Mouse (Mus musculus) forebrain, embryonic 11.5 days (tissue): ENCODE data around the gene Cdc25a. TPM values are rescaled to one million over a fixed set of nuclear protein-coding genes. Genes with fewer than 3 reads are reported as not detected.

Experiments
- ATAC-seq: fragments of 200-750 bp; cut with Nextera tagmentation; replicated peaks from 2 replicates; pipeline ENCODE4 v1.8.0; 2017; ENCODE audit warnings: moderate TSS enrichment; ENCODE audit not compliant: low FRiP score
- DNase-seq: peaks from one replicate; pipeline ENCODE4 v3.0.0-alpha.2; 2017; ENCODE audit warnings: low spot score
- H3K27ac ChIP-seq: fragments of 300-500 bp; sonication (generic); 2 replicates; pipeline ENCODE4 v1.5.1; 2014; ENCODE audit warnings: low read depth, low read length
- H3K27me3 ChIP-seq: fragments of 300-500 bp; sonication (generic); 2 replicates; pipeline ENCODE4 v1.6.1; 2014; ENCODE audit warnings: mild to moderate bottlenecking, low read length, mixed read lengths; ENCODE audit not compliant: control insufficient read depth, insufficient read depth
- H3K36me3 ChIP-seq: fragments of 300-500 bp; sonication (generic); 2 replicates; pipeline ENCODE4 v1.6.1; 2014; ENCODE audit warnings: mild to moderate bottlenecking, low read length, moderate library complexity, mixed read lengths; ENCODE audit not compliant: control insufficient read depth, insufficient read depth
- H3K4me1 ChIP-seq: fragments of 300-500 bp; sonication (generic); replicated peaks from 2 replicates; pipeline ENCODE4 v1.6.1; 2014; ENCODE audit warnings: low read length, mixed read lengths; ENCODE audit not compliant: control insufficient read depth, insufficient read depth
- H3K4me2 ChIP-seq: fragments of 300-500 bp; sonication (generic); 2 replicates; pipeline ENCODE4 v1.6.1; 2014; ENCODE audit warnings: low read depth, mild to moderate bottlenecking, low read length, moderate library complexity, mixed read lengths; ENCODE audit not compliant: severe bottlenecking
- H3K4me3 ChIP-seq: fragments of 300-500 bp; sonication (generic); 2 replicates; pipeline ENCODE4 v1.5.1; 2014; ENCODE audit warnings: low read depth, low read length
- H3K9ac ChIP-seq: fragments of 300-500 bp; sonication (generic); 2 replicates; pipeline ENCODE4 v1.6.1; 2014; ENCODE audit warnings: low read length
- H3K9me3 ChIP-seq: fragments of 300-500 bp; sonication (generic); 2 replicates; pipeline ENCODE4 v1.6.1; 2016; ENCODE audit warnings: low read length, mixed read lengths; ENCODE audit not compliant: control insufficient read depth
- WGBS: fragments of 180-500 bp; shearing (Covaris S2); extraction: QIAGEN DNeasy Blood & Tissue Kit; methylation state at CpG from one replicate; pipeline ENCODE4 v1.1.7; 2014; 5-methylcytosine and 5-hydroxymethylcytosine counted together
- polyA plus RNA-seq: library from polyadenylated mRNA; unstranded; fragments of >200 nt; fragmentation: Nextera tagmentation; extraction: Ambion mirVana; gene quantifications from 2 replicates; pipeline ENCODE4 v1.2.1, GENCODE M21; 2014

Cdc25a gene
- polyA plus RNA-seq, 1 experiment from 2014 or later: 42.3 TPM

DNA sequence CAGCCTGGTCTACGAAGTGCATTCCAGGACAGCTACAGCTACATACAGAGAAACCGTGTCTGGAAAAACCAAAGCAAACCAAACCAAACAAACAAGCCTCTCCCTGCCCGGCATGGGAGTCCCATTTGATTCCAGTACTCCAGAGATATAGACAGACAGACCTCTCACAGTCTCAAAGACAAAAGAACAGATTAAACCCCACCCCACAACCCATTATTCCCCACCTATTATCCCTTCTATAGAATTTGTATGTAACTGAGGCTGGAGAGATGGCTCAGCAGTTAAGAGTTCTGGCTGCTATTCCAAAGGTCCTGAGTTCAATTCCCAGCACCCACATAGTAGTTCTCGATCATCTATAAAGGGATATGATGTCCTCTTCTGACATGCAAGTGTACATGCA, 34.5 kb downstream of the Cdc25a start:
- no peaks in the 10 kb centered on the region for H3K36me3 ChIP-seq
- H3K4me1 ChIP-seq: no peaks in the 10 kb centered on the region
- no peak for ATAC-seq
- DNase-seq: no peak
- WGBS: 89% methylated on average over 4 of the region's 4 CpGs
- H3K9me3 ChIP-seq: no peaks in the 10 kb centered on the region
- no peak overlapping the region for H3K9ac ChIP-seq
- no peak overlapping the region for H3K27ac ChIP-seq
- no peak overlapping the region for H3K4me3 ChIP-seq
- no peak overlapping the region for H3K4me2 ChIP-seq
- no peaks in the 10 kb centered on the region for H3K27me3 ChIP-seq

GRCm38 (mm10) chr9:109911779-109912178, 36.4 kb downstream of the Cdc25a start:
- no peaks in the 10 kb centered on the region for H3K4me1 ChIP-seq
- 86% methylated on average over 7 of the region's 7 CpGs for WGBS
- no peak overlapping the region for H3K27ac ChIP-seq
- no peaks in the 10 kb centered on the region for H3K36me3 ChIP-seq
- H3K4me2 ChIP-seq: no peak overlapping the region
- no peaks in the 10 kb centered on the region for H3K9me3 ChIP-seq
- no peak overlapping the region for H3K4me3 ChIP-seq
- DNase-seq: no peak
- no peaks in the 10 kb centered on the region for H3K27me3 ChIP-seq
- no peak overlapping the region for H3K9ac ChIP-seq
- no peak for ATAC-seq

DNA sequence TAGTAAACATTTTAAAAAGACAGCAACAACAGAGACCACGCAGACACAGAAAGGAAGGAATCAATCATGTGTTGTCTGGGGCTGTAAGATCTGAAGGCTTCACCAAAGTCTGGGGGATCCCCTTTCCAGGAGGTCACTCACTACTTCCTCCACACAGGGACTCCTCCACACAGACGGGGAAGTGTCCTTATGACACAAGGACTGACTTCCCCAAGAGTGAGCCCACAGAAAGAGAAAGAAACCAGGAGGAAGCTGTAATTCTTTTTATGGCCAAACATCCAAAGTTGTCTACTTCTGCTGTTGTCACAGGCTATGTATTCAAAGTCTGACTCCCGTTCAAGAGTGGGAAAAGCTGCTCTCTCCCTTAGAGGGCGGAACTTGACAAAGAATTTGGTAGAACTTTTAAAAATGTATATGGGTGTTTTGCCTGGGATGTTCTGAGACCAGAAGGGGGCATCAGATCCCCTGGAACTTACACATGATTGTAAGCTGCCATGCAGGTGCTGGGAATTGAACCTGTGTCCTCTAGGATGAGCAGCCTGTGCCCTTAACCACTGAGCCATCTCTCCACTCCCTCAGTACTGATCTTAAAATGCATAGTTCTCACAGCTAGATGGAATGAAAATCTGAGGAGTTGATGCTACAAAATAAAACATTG, 39.0 kb downstream of the Cdc25a start:
- DNase-seq (no peak), ATAC-seq (no peak)
- H3K9ac ChIP-seq: no peak overlapping the region
- no peaks in the 10 kb centered on the region for H3K4me1 ChIP-seq
- H3K9me3 ChIP-seq: no peaks in the 10 kb centered on the region
- no peaks in the 10 kb centered on the region for H3K27me3 ChIP-seq
- WGBS: 77% methylated on average over 4 of the region's 4 CpGs
- H3K36me3 ChIP-seq: no peaks in the 10 kb centered on the region
- no peak overlapping the region for H3K4me2 ChIP-seq
- no peak overlapping the region for H3K4me3 ChIP-seq
- no peak overlapping the region for H3K27ac ChIP-seq

DNA sequence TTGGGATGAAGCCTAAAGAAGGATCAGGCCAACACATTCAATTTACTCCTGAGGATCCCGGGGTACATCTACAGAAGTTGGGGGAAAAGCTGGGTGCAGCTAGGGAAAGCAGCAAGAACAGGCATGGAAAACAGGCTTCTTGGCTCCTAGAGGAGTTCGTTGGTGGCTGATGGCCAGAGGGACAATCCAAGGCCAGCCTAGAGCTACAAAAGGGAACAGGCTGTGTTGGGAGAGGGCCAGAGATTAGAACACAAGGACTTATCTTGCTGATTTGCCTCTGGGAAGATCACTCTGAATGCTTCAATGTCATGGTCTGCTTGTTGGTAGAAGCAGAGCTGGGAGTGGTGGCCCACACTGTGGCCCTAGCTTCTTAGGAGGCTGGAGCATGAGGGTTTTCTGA, 42.6 kb downstream of the Cdc25a start:
- WGBS: 92% methylated on average over 2 of the region's 2 CpGs

DNA sequence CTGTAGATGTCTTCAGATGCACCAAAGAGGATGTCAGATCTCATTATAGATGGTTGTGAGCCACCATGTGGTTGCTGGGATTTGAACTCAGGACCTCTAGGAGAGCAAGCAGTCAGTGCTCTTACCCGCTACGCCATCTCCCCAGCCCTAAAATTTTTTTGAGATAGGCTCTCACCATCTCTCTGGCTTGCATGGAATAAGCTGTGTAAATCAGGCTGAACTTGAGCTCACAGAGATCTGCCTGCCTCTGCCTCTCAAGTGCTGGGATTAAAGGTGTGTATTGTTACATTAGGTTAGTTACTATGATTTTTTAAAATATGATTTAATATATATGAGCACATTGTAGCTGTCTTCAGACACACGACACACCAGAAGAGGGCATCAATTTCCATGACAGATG, 53.8 kb downstream of the Cdc25a start:
- DNase-seq (no peak), ATAC-seq (no peak)
- H3K4me1 ChIP-seq: 0 out of 2 replicates have a peak, but pooled peaks cover 4% of the 10 kb centered on the region
- H3K4me3 ChIP-seq: no peak overlapping the region
- H3K9me3 ChIP-seq: no peaks in the 10 kb centered on the region
- H3K27ac ChIP-seq: no peak overlapping the region
- no peak overlapping the region for H3K9ac ChIP-seq
- WGBS: 94% methylated on average over 3 of the region's 3 CpGs
- no peaks in the 10 kb centered on the region for H3K27me3 ChIP-seq
- no peak overlapping the region for H3K4me2 ChIP-seq
- H3K36me3 ChIP-seq: no peaks in the 10 kb centered on the region

More for the DNA sequence above, 42.6 kb downstream of the Cdc25a start:
- H3K27me3 ChIP-seq: no peaks in the 10 kb centered on the region
- no peak for DNase-seq
- H3K4me3 ChIP-seq: no peak overlapping the region
- no peaks in the 10 kb centered on the region for H3K4me1 ChIP-seq
- no peak overlapping the region for H3K27ac ChIP-seq
- no peaks in the 10 kb centered on the region for H3K36me3 ChIP-seq
- H3K9me3 ChIP-seq: no peaks in the 10 kb centered on the region
- no peak overlapping the region for H3K9ac ChIP-seq
- ATAC-seq: no peak
- H3K4me2 ChIP-seq: no peak overlapping the region

DNA sequence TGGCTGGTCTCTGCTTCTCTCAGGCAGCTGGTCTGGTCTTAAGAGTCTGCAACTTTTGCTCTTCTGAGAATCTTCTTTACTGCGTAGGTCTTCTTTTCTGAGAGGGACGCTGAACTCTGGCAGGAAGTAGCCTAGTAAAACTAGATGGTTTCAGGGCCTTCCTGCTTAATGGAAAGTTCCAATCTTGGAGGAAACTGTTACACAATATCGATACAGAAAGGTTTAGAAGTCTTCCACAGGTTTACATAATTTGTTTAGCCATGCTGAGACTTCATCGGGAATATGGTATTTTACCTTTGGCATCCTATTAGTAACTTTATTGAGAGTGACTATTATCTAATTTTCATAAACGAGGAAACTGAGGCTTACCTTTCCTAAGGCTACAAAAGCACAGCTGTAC, 54.7 kb downstream of the Cdc25a start:
- Histone ChIP-seq H3K4me1 (0 out of 2 replicates have a peak, but pooled peaks cover 4% of the 10 kb centered on the region), H3K27me3 (no peaks in the 10 kb centered on the region), H3K4me2 (no peak overlapping the region), H3K9ac (no peak overlapping the region), H3K36me3 (no peaks in the 10 kb centered on the region), H3K27ac (no peak overlapping the region), H3K4me3 (no peak overlapping the region), H3K9me3 (no peaks in the 10 kb centered on the region)
- no peak for ATAC-seq
- 90% methylated on average over 5 of the region's 5 CpGs for WGBS
- DNase-seq: no peak

GRCm38 (mm10) chr9:109930752-109931151, 55.4 kb downstream of the Cdc25a start:
- Histone ChIP-seq H3K4me1 (0 out of 2 replicates have a peak, but pooled peaks cover 4% of the 10 kb centered on the region), H3K4me3 (peak overlapping the region; percentile 80), H3K27ac (peak overlapping the region; percentile 96), H3K9me3 (no peaks in the 10 kb centered on the region), H3K9ac (peak overlapping the region; percentile 83; the same call in 1 of the 2 replicates), H3K36me3 (no peaks in the 10 kb centered on the region), H3K27me3 (no peaks in the 10 kb centered on the region), H3K4me2 (peak overlapping the region; percentile 31; the same call in 1 of the 2 replicates)
- WGBS: 79% methylated on average over 6 of the region's 6 CpGs
- no peak for ATAC-seq
- DNase-seq: no peak

DNA sequence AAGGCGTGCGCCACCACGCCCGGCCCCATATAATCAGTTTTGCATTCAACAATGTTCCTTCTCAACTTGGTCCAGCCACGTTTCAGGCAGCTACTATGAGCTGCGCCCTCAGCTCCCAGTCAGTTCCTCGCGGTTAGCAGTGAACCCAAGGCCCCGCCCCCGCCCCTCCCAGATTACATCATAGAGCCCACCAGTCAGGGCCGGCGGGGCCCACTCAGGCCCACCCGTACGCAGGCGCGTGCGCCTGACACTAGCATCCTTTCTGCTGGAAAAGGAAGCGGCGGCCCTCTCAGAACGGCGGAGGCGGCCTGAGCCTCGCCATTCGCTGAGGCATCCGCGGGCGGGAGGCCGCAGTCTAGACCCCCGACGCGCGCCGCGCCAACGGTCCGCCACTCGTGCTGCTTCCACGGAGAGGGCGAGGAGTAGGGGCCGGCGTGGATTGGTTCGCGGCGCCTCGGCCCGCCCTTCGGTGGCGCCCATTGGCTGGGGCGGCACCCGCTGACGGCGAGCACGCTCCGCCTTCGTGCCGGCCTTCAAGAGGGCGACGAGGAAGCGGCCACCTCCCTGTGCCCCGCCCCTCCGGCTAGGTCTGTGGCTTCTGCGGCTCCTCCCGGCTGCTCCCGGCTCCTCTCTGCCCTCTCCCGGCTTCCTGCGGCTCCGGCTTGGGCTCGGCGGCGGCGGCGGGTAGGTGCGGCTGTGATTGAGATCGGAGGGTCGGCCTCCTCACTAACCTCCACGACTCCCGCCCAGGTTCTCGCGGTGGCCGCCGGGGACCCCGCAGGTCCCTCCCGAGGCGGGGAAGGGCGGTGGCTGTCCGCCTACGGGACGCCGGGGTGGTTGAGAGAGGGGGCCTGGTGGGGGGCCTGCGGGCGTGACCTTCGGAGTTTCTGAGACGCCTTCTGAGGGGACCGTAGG, 56.1 kb downstream of the Cdc25a start, which contains the start of gene Map4:
TSS of gene Map4 (plus strand) at position 204 of the 915 bp plus-strand sequence.
- under 1% methylated on average over 90 of the region's 94 CpGs for WGBS
- peak within 1 kb of the TSS; percentile 84 for H3K4me2 ChIP-seq
- H3K4me1 ChIP-seq: 0 out of 2 replicates have a peak, but pooled peaks cover 4% of the 10 kb centered on the region
- ATAC-seq: peak; percentile 98
- peak within 1 kb of the TSS; percentile 83 for H3K9ac ChIP-seq
- H3K27me3 ChIP-seq: no peaks in the 10 kb centered on the region
- H3K36me3 ChIP-seq: no peaks in the 10 kb centered on the region
- peak; percentile 98 for DNase-seq
- H3K4me3 ChIP-seq: peak within 1 kb of the TSS; percentile 80
- peak within 1 kb of the TSS; percentile 96 for H3K27ac ChIP-seq
- H3K9me3 ChIP-seq: no peaks in the 10 kb centered on the region
